Mouse (Mus musculus): ENCODE data around the gene Rad18. TPM values are rescaled to one million over a fixed set of nuclear protein-coding genes. Genes with fewer than 3 reads are reported as not detected.

Gene Rad18
- polyA plus RNA-seq, 1 experiment from 2014 or later = 23.8 TPM

GRCm38 (mm10) chr6:112732434-112732833, 35.9 kb upstream of the Rad18 start:
- H3K9me3 ChIP-seq (ENCODE audit: control insufficient read depth, low read length) = no peaks in the 10 kb centered on the region
- H3K9ac ChIP-seq (ENCODE audit: low read depth, low read length) = no peak overlapping the region
- H3K4me1 ChIP-seq (ENCODE audit: control insufficient read depth, insufficient read depth, low read length) = peaks cover 9% of the 10 kb centered on the region; the same call in 1 of the 2 replicates
- peaks cover 31% of the 10 kb centered on the region for H3K36me3 ChIP-seq (ENCODE audit: control insufficient read depth, insufficient read depth, low read length)
- ATAC-seq (ENCODE audit: low read depth) (no peak), DNase-seq (ENCODE audit: low spot score) (no peak)
- H3K27me3 ChIP-seq (replicated peaks; ENCODE audit: control insufficient read depth, insufficient read depth, low read length) = no peaks in the 10 kb centered on the region
- no peak overlapping the region for H3K4me3 ChIP-seq (ENCODE audit: low read depth, low read length)
- H3K27ac ChIP-seq (replicated peaks; ENCODE audit: low read depth, low read length) = no peak overlapping the region
- H3K4me2 ChIP-seq (ENCODE audit: low read depth, low read length) = no peak overlapping the region
- 98% methylated on average over 3 of the region's 3 CpGs for WGBS

DNA sequence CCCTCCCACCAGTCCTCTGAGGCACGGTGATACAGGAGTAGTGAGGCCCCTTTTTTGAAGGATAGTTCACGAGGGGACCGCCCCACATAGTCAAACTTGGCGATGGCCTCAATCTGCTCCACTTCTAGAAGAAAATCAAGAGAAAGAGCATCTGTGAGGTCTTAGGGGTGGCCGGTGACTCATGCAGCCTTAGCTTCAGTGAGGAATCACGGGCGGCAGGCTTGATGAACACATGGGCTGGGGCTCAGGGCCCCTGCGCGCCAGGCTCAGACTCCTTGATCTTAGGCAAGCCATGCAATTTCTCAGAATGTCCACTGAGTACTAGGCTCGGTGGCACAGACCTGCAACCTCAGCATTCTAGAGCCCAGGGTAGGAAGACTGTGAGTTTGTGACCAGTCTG, 34.9 kb upstream of the Rad18 start:
- no peak overlapping the region for H3K27ac ChIP-seq (replicated peaks; ENCODE audit: low read depth, low read length)
- DNase-seq (ENCODE audit: low spot score) (no peak), ATAC-seq (ENCODE audit: low read depth) (no peak)
- H3K36me3 ChIP-seq (ENCODE audit: control insufficient read depth, insufficient read depth, low read length) = peaks cover 31% of the 10 kb centered on the region
- H3K4me1 ChIP-seq (ENCODE audit: control insufficient read depth, insufficient read depth, low read length) = peaks cover 9% of the 10 kb centered on the region; the same call in 1 of the 2 replicates
- no peak overlapping the region for H3K4me2 ChIP-seq (ENCODE audit: low read depth, low read length)
- H3K27me3 ChIP-seq (replicated peaks; ENCODE audit: control insufficient read depth, insufficient read depth, low read length) = no peaks in the 10 kb centered on the region
- H3K9ac ChIP-seq (ENCODE audit: low read depth, low read length) = no peak overlapping the region
- no peaks in the 10 kb centered on the region for H3K9me3 ChIP-seq (ENCODE audit: control insufficient read depth, low read length)
- H3K4me3 ChIP-seq (ENCODE audit: low read depth, low read length) = no peak overlapping the region
- WGBS = 91% methylated on average over 10 of the region's 10 CpGs

- H3K27ac ChIP-seq (replicated peaks; ENCODE audit: low read depth, low read length) = peak overlapping the region; percentile 42; the same call in 1 of the 2 replicates
- no peaks in the 10 kb centered on the region for H3K9me3 ChIP-seq (ENCODE audit: control insufficient read depth, low read length)
- H3K36me3 ChIP-seq (ENCODE audit: control insufficient read depth, insufficient read depth, low read length) = peaks cover 17% of the 10 kb centered on the region; the same call in 1 of the 2 replicates
- WGBS = 11% methylated on average over 17 of the region's 17 CpGs
- ATAC-seq (ENCODE audit: low read depth) (peak; percentile 90), DNase-seq (ENCODE audit: low spot score) (peak; percentile 95)
- peak overlapping the region; percentile 43 for H3K9ac ChIP-seq (ENCODE audit: low read depth, low read length)
- no peaks in the 10 kb centered on the region for H3K27me3 ChIP-seq (replicated peaks; ENCODE audit: control insufficient read depth, insufficient read depth, low read length)
- peak overlapping the region; percentile 24 for H3K4me3 ChIP-seq (ENCODE audit: low read depth, low read length)
- peak overlapping the region; percentile 48 for H3K4me2 ChIP-seq (ENCODE audit: low read depth, low read length)
- peaks cover 9% of the 10 kb centered on the region; the same call in 1 of the 2 replicates for H3K4me1 ChIP-seq (ENCODE audit: control insufficient read depth, insufficient read depth, low read length)
Observed at GRCm38 (mm10) chr6:112728760-112729422, 32.4 kb upstream of the Rad18 start.

DNA sequence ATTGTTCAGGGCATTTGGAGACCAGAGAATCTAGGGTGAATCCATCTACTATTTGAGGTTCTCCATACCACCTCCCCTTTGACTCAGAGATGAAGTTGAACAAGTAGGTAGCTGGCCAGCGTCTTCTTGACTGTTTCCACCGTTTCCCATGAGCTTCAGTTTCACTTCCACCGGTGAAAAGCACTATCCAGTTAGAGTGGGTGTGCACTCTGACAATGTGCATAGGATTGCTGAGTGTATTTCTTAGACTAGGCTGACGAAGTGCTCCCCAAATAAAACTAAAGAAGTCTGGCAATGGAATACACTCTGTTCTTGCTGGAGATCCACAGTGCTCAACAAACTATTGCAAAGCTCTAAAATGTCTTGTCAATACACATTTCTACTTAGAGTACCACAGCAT, 29.0 kb upstream of the Rad18 start:
- Histone ChIP-seq H3K27ac (replicated peaks; ENCODE audit: low read depth, low read length) (no peak overlapping the region), H3K27me3 (replicated peaks; ENCODE audit: control insufficient read depth, insufficient read depth, low read length) (no peaks in the 10 kb centered on the region), H3K9me3 (ENCODE audit: control insufficient read depth, low read length) (no peaks in the 10 kb centered on the region), H3K4me1 (ENCODE audit: control insufficient read depth, insufficient read depth, low read length) (peaks cover 9% of the 10 kb centered on the region; the same call in 1 of the 2 replicates), H3K9ac (ENCODE audit: low read depth, low read length) (no peak overlapping the region), H3K4me3 (ENCODE audit: low read depth, low read length) (no peak overlapping the region), H3K36me3 (ENCODE audit: control insufficient read depth, insufficient read depth, low read length) (0 out of 2 replicates have a peak, but pooled peaks cover 4% of the 10 kb centered on the region), H3K4me2 (ENCODE audit: low read depth, low read length) (no peak overlapping the region)
- WGBS = 82% methylated on average over 4 of the region's 4 CpGs
- ATAC-seq (ENCODE audit: low read depth) = no peak
- no peak for DNase-seq (ENCODE audit: low spot score)

DNA sequence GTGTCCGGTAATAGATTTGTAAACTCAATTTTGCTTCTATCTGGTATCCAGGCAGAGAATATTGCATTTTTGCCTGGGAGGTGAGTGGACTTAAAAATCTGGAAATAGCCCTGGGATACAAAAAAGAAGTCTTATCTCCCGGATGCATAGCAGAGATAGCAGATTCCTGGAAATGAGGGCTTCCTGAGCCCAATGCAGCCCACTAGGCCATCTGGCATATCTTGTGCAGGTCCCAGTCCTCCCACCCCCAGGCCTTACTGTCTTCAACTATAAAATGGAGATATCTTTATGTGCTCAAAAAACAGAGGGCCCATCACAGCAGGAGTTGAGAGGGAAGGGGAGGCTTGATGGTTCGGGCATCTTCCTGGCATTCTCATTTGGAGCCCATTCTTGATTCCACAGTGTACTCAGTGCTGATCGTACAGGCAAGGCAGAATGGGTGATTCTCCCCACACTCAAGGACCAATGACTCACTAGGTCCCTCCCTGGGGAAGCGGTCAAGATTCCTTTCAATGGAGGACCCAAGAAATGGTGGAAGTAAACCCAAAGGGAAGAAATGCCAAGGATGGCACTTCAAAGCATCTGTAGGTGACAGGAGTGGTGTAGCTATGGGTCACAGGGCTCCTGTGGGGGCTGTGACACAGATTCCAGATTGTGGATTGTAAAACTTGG, 24.1 kb upstream of the Rad18 start:
- no peak overlapping the region for H3K4me2 ChIP-seq (ENCODE audit: low read depth, low read length)
- no peaks in the 10 kb centered on the region for H3K36me3 ChIP-seq (ENCODE audit: control insufficient read depth, insufficient read depth, low read length)
- H3K9ac ChIP-seq (ENCODE audit: low read depth, low read length) = no peak overlapping the region
- H3K27ac ChIP-seq (replicated peaks; ENCODE audit: low read depth, low read length) = no peak overlapping the region
- WGBS = 91% methylated on average over 5 of the region's 5 CpGs
- no peaks in the 10 kb centered on the region for H3K27me3 ChIP-seq (replicated peaks; ENCODE audit: control insufficient read depth, insufficient read depth, low read length)
- H3K4me3 ChIP-seq (ENCODE audit: low read depth, low read length) = no peak overlapping the region
- DNase-seq (ENCODE audit: low spot score) = no peak
- H3K4me1 ChIP-seq (ENCODE audit: control insufficient read depth, insufficient read depth, low read length) = no peaks in the 10 kb centered on the region
- H3K9me3 ChIP-seq (ENCODE audit: control insufficient read depth, low read length) = no peaks in the 10 kb centered on the region
- no peak for ATAC-seq (ENCODE audit: low read depth)

- no peak overlapping the region for H3K4me3 ChIP-seq (ENCODE audit: low read depth, low read length)
- ATAC-seq (ENCODE audit: low read depth) (no peak), DNase-seq (ENCODE audit: low spot score) (no peak)
- H3K36me3 ChIP-seq (ENCODE audit: control insufficient read depth, insufficient read depth, low read length) = no peaks in the 10 kb centered on the region
- H3K9ac ChIP-seq (ENCODE audit: low read depth, low read length) = no peak overlapping the region
- H3K4me1 ChIP-seq (ENCODE audit: control insufficient read depth, insufficient read depth, low read length) = no peaks in the 10 kb centered on the region
- H3K4me2 ChIP-seq (ENCODE audit: low read depth, low read length) = no peak overlapping the region
- no peak overlapping the region for H3K27ac ChIP-seq (replicated peaks; ENCODE audit: low read depth, low read length)
- 94% methylated on average over 1 of the region's 1 CpGs for WGBS
- H3K27me3 ChIP-seq (replicated peaks; ENCODE audit: control insufficient read depth, insufficient read depth, low read length) = no peaks in the 10 kb centered on the region
- no peaks in the 10 kb centered on the region for H3K9me3 ChIP-seq (ENCODE audit: control insufficient read depth, low read length)
Observed at GRCm38 (mm10) chr6:112719983-112720382, 23.5 kb upstream of the Rad18 start.

DNA sequence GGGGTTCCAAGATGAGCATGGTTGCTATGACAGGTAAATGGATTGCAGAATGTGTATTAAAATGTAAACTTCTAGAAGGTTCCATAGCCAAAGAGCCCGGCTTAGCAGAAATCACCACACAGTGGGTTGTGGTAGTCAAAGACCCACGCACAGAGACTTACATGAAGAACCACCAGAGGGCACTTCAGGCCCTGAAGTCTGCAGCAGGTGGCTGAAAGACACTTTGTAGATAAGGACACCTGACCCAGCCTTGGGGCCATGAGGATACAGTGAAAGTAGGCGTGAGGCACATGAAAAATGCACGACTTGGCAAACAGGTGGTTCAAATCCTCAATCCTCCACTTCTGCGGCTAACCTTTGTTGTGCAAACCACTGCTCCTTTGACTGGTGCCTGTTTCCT, 20.7 kb upstream of the Rad18 start:
- Histone ChIP-seq H3K9ac (ENCODE audit: low read depth, low read length) (no peak overlapping the region), H3K4me3 (ENCODE audit: low read depth, low read length) (no peak overlapping the region), H3K27me3 (replicated peaks; ENCODE audit: control insufficient read depth, insufficient read depth, low read length) (no peaks in the 10 kb centered on the region), H3K9me3 (ENCODE audit: control insufficient read depth, low read length) (no peaks in the 10 kb centered on the region), H3K36me3 (ENCODE audit: control insufficient read depth, insufficient read depth, low read length) (no peaks in the 10 kb centered on the region), H3K27ac (replicated peaks; ENCODE audit: low read depth, low read length) (no peak overlapping the region), H3K4me2 (ENCODE audit: low read depth, low read length) (no peak overlapping the region), H3K4me1 (ENCODE audit: control insufficient read depth, insufficient read depth, low read length) (no peaks in the 10 kb centered on the region)
- WGBS = 54% methylated on average over 5 of the region's 5 CpGs
- ATAC-seq (ENCODE audit: low read depth) = peak; percentile 47; the same call in 1 of the 2 replicates
- peak; percentile 52 for DNase-seq (ENCODE audit: low spot score)

DNA sequence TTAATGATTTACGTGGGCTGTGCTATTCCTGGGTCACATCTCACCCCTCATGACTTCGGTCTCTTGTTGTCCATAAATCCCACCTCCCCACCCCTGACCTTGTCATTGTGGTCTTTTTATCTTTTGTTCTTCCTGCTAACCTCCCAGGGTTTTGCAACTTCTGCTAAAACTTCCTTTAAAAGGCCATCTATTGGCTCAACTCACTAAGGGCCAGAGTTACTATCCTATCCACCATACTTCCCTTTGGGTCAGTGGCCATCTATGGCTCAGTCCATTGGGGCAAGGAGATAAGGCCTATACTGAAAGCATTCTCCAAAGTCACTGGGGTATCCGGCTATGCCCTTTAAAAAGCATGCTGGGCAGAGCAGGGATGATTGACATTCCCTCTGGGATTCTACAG, 17.5 kb upstream of the Rad18 start:
- DNase-seq (ENCODE audit: low spot score) = no peak
- Histone ChIP-seq H3K4me3 (ENCODE audit: low read depth, low read length) (no peak overlapping the region), H3K9ac (ENCODE audit: low read depth, low read length) (no peak overlapping the region), H3K36me3 (ENCODE audit: control insufficient read depth, insufficient read depth, low read length) (no peaks in the 10 kb centered on the region), H3K4me2 (ENCODE audit: low read depth, low read length) (no peak overlapping the region), H3K4me1 (ENCODE audit: control insufficient read depth, insufficient read depth, low read length) (no peaks in the 10 kb centered on the region), H3K27me3 (replicated peaks; ENCODE audit: control insufficient read depth, insufficient read depth, low read length) (no peaks in the 10 kb centered on the region), H3K9me3 (ENCODE audit: control insufficient read depth, low read length) (no peaks in the 10 kb centered on the region), H3K27ac (replicated peaks; ENCODE audit: low read depth, low read length) (no peak overlapping the region)
- ATAC-seq (ENCODE audit: low read depth) = no peak
- 88% methylated on average over 3 of the region's 3 CpGs for WGBS

Measured in embryonic facial prominence, embryonic 14.5 days (tissue).